Mouse (Mus musculus) hindbrain, embryonic 13.5 days (tissue): ENCODE measurements around the gene Klhl21. TPM values are rescaled to one million over a fixed set of nuclear protein-coding genes. Genes with fewer than 3 reads are reported as not detected.
A peak's percentile ranks its signal among the peaks of the same experiment; 100 is the strongest.

ENCODE experiments used
- ATAC-seq: fragments of 200-750 bp; cut with Nextera tagmentation; 2 replicates; pipeline ENCODE4 v1.8.0; 2017; ENCODE audit warnings: moderate TSS enrichment; ENCODE audit not compliant: low FRiP score
- H3K27ac ChIP-seq: fragments of 300-500 bp; sonication (generic); 2 replicates; pipeline ENCODE4 v1.5.1; 2015; ENCODE audit warnings: inconsistent platforms, mild to moderate bottlenecking, moderate library complexity
- H3K27me3 ChIP-seq: fragments of 300-500 bp; sonication (generic); 2 replicates; pipeline ENCODE4 v1.6.1; 2015; ENCODE audit warnings: mild to moderate bottlenecking, inconsistent platforms
- H3K36me3 ChIP-seq: fragments of 300-500 bp; sonication (generic); 2 replicates; pipeline ENCODE4 v1.6.1; 2015; ENCODE audit warnings: mild to moderate bottlenecking, inconsistent platforms
- H3K4me1 ChIP-seq: fragments of 300-500 bp; sonication (generic); replicated peaks from 2 replicates; pipeline ENCODE4 v1.6.1; 2015; ENCODE audit warnings: inconsistent platforms
- H3K4me2 ChIP-seq: fragments of 300-500 bp; sonication (generic); 2 replicates; pipeline ENCODE4 v1.6.1; 2015; ENCODE audit warnings: inconsistent platforms, mild to moderate bottlenecking, moderate library complexity
- H3K4me3 ChIP-seq: fragments of 300-500 bp; sonication (generic); 2 replicates; pipeline ENCODE4 v1.5.1; 2015; ENCODE audit warnings: mild to moderate bottlenecking, inconsistent platforms
- H3K9ac ChIP-seq: fragments of 300-500 bp; sonication (generic); 2 replicates; pipeline ENCODE4 v1.6.1; 2015; ENCODE audit warnings: mild to moderate bottlenecking, inconsistent platforms
- H3K9me3 ChIP-seq: fragments of 300-500 bp; sonication (generic); 2 replicates; pipeline ENCODE4 v1.6.1; 2016; ENCODE audit warnings: inconsistent platforms
- WGBS: fragments of 180-500 bp; shearing (Covaris S2); methylation state at CpG from one replicate; pipeline ENCODE4 v1.1.7; 2015; 5-methylcytosine and 5-hydroxymethylcytosine counted together
- polyA plus RNA-seq: library from polyadenylated mRNA; unstranded; fragments of >200 nt; fragmentation: Nextera tagmentation; extraction: Ambion mirVana; gene quantifications from 2 replicates; pipeline ENCODE4 v1.2.1, GENCODE M21; 2015

Gene Klhl21
- polyA plus RNA-seq, 1 experiment from 2014 or later: 3.7 TPM

- H3K4me2 ChIP-seq: peak overlapping the region; percentile 58
Measured at GRCm38 (mm10) chr4:151997701-151998100, 10.9 kb upstream of the Klhl21 start.

DNA sequence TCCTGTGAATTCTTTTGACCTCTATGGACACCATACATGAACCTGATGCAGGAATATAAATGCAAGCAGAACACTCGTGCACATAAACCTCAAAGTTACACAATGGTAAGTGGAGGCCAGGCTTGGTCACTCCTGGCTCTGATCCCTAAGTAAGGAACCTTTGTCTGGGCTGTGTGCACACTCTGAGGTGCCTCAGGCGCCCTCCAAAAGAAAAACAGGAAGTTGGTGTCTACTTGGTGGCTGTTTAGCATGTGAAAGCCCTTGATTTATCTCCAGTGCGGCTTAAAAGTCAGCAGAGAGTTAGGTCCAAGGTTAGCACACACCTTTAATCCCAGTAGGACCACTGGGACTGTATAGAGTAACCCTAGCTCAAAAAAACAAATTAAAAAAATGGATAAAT lies 9.1 kb upstream of the Klhl21 start:
- peaks cover 13% of the 10 kb centered on the region for H3K4me1 ChIP-seq
- no peak overlapping the region for H3K4me3 ChIP-seq
- ATAC-seq: no peak
- H3K27me3 ChIP-seq: no peaks in the 10 kb centered on the region
- 58% methylated on average over 3 of the region's 3 CpGs for WGBS
- no peak overlapping the region for H3K9ac ChIP-seq
- no peak overlapping the region for H3K27ac ChIP-seq
- no peaks in the 10 kb centered on the region for H3K36me3 ChIP-seq
- no peak overlapping the region for H3K4me2 ChIP-seq
- no peaks in the 10 kb centered on the region for H3K9me3 ChIP-seq

More at GRCm38 (mm10) chr4:151997701-151998100, 10.9 kb upstream of the Klhl21 start:
- Histone ChIP-seq H3K27me3 (no peaks in the 10 kb centered on the region), H3K36me3 (no peaks in the 10 kb centered on the region), H3K9ac (peak overlapping the region; percentile 89), H3K9me3 (no peaks in the 10 kb centered on the region), H3K27ac (no peak overlapping the region), H3K4me3 (no peak overlapping the region; the same call in 1 of the 2 replicates), H3K4me1 (peaks cover 26% of the 10 kb centered on the region)
- ATAC-seq: no peak
- 83% methylated on average over 3 of the region's 3 CpGs for WGBS

DNA sequence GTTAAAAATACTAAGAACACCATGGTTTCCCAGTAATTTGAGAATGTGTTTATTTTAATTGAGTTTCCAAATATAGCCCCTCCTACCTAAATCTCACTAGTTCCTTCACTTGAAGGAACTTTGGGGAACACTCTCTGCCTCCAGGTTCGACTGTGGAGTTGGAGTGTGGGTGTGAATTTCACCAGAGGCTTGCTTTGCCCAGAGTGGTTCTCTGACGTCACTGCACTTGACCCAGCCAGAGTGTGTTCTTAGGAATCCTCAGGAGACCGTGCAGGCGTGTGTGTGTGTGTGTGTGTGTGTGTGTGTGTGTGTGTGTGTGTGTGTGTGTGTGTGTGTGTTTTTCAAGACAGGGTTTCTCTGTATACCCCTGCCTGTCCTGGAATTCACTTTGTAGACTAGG lies 7.7 kb upstream of the Klhl21 start:
- Histone ChIP-seq H3K4me1 (peaks cover 9% of the 10 kb centered on the region), H3K9me3 (no peaks in the 10 kb centered on the region), H3K27me3 (no peaks in the 10 kb centered on the region), H3K9ac (no peak overlapping the region), H3K27ac (no peak overlapping the region), H3K36me3 (no peaks in the 10 kb centered on the region), H3K4me2 (no peak overlapping the region), H3K4me3 (no peak overlapping the region)
- 70% methylated on average over 4 of the region's 4 CpGs for WGBS
- no peak for ATAC-seq

GRCm38 (mm10) chr4:152001335-152001734 lies 7.3 kb upstream of the Klhl21 start:
- H3K9ac ChIP-seq: no peak overlapping the region
- peaks cover 2% of the 10 kb centered on the region for H3K27me3 ChIP-seq
- no peak for ATAC-seq
- no peaks in the 10 kb centered on the region for H3K9me3 ChIP-seq
- H3K4me1 ChIP-seq: peaks cover 9% of the 10 kb centered on the region
- WGBS: 62% methylated on average over 4 of the region's 4 CpGs
- no peak overlapping the region for H3K4me2 ChIP-seq
- no peak overlapping the region for H3K4me3 ChIP-seq
- H3K36me3 ChIP-seq: no peaks in the 10 kb centered on the region
- H3K27ac ChIP-seq: no peak overlapping the region

DNA sequence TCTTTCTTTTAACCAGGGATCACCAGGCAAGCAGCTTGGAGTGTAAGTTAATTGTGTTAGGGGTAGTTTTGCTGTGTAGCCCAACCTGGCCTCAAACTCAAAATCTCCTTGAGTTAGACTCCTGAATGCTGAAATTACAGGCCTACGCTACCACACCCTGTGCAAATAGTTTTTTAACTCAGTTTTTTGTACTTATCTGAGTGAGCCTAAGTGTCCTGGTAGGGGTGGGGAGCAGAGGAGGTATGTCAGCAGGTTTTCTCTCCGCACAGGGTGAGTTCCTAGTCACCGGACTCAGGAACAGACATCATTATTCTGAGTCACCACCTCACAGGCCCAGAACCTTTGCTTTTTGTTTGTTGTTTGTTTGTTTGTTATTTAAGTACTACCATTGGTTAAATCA lies 6.5 kb upstream of the Klhl21 start:
- no peak overlapping the region for H3K4me3 ChIP-seq
- H3K9me3 ChIP-seq: no peaks in the 10 kb centered on the region
- H3K4me2 ChIP-seq: no peak overlapping the region
- H3K9ac ChIP-seq: no peak overlapping the region
- ATAC-seq: no peak
- 91% methylated on average over 3 of the region's 3 CpGs for WGBS
- H3K27ac ChIP-seq: no peak overlapping the region
- peaks cover 9% of the 10 kb centered on the region for H3K27me3 ChIP-seq
- peaks cover 10% of the 10 kb centered on the region for H3K4me1 ChIP-seq
- H3K36me3 ChIP-seq: no peaks in the 10 kb centered on the region

DNA sequence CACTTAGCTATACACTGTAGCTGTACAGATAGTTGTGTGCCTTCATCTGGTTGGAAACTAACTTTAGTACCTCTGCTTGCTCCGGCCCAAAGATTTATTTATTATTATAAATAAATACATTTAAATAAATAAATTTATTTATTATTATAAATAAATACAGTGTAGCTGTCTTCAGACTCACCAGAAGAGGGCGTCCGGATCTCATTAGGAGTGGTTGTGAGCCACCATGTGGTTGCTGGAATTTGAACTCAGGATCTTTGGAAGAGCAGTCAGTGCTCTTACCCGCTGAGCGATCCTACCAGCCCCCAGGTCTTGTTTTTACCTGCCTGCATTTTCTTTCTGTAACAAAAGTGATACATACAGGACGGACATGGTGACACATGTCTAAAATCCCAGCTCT lies 2.5 kb upstream of the Klhl21 start:
- WGBS: 83% methylated on average over 6 of the region's 6 CpGs
- peaks cover 38% of the 10 kb centered on the region for H3K27me3 ChIP-seq
- no peak overlapping the region for H3K4me2 ChIP-seq
- H3K4me3 ChIP-seq: no peak overlapping the region
- H3K9me3 ChIP-seq: no peaks in the 10 kb centered on the region
- ATAC-seq: no peak
- H3K4me1 ChIP-seq: peaks cover 42% of the 10 kb centered on the region
- no peak overlapping the region for H3K27ac ChIP-seq
- H3K36me3 ChIP-seq: no peaks in the 10 kb centered on the region
- H3K9ac ChIP-seq: no peak overlapping the region

GRCm38 (mm10) chr4:152006812-152007211 lies 1.8 kb upstream of the Klhl21 start:
- 9% methylated on average over 3 of the region's 3 CpGs for WGBS
- H3K27me3 ChIP-seq: peaks cover 45% of the 10 kb centered on the region
- H3K4me1 ChIP-seq: peaks cover 49% of the 10 kb centered on the region
- no peak overlapping the region for H3K4me2 ChIP-seq
- no peak overlapping the region for H3K27ac ChIP-seq
- H3K36me3 ChIP-seq: no peaks in the 10 kb centered on the region
- ATAC-seq: no peak
- H3K9ac ChIP-seq: no peak overlapping the region
- no peaks in the 10 kb centered on the region for H3K9me3 ChIP-seq
- no peak overlapping the region for H3K4me3 ChIP-seq

DNA sequence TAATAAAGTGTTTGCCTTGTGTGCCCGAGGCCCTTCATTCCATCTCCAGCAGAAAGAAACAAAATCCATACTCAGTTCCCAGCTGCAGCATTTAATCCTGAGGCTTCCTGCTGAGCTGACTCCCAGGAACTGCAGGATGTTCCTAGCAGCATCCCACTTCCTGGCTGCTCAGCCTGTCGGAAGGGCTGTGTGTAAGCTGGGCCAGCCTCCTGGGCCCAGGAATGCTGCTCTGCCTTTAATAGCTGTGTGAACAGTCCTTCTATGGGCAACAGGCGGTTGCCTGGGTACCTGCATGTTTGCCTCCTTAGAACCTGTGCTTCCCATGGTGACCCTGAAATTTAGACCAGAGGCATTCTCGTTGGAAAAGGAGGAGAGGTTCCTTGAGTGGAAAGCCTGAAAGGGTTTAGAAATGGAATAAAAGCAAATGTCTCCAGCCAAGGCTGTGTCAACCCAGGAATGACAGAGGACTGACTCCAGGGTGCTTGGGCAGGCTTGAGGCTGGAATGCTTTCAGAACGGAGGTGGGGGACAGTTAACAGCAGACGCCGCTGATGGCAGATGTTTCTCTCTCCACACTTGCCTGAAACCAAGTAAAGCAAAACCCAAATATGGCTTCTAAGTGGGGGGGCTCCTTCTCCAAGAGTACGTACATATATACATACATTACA lies 989 bp upstream of the Klhl21 start:
- Histone ChIP-seq H3K36me3 (0 out of 2 replicates have a peak, but pooled peaks cover 3% of the 10 kb centered on the region), H3K27me3 (peaks cover 47% of the 10 kb centered on the region), H3K4me2 (peak overlapping the region; percentile 97), H3K27ac (peak overlapping the region; percentile 61), H3K9me3 (no peaks in the 10 kb centered on the region), H3K4me1 (peaks cover 50% of the 10 kb centered on the region), H3K9ac (peak overlapping the region; percentile 72), H3K4me3 (peak overlapping the region; percentile 72)
- no peak for ATAC-seq
- 3% methylated on average over 8 of the region's 8 CpGs for WGBS

DNA sequence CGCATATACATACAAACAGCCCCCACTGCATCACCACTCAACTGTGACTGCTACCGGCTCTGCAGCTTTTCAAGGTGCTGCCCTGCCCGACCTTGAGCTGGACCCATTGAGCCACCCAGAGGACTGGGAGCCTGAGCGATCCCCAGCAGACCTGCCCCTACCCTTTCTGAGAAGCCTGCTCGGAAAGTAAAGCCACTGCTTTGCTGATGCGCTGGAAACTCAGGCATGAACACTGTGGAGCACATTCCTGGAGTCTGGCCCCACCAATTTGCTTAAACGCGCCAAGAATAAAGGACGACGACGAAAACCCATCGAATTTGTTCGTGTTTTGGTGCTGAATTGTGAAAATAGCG lies 479 bp upstream of the Klhl21 start:
- peaks cover 47% of the 10 kb centered on the region for H3K27me3 ChIP-seq
- ATAC-seq: no peak
- H3K9ac ChIP-seq: peak overlapping the region; percentile 72

GRCm38 (mm10) chr4:152009076-152010051 lies 761 bp downstream of the Klhl21 start:
- H3K9me3 ChIP-seq: no peaks in the 10 kb centered on the region
- WGBS: under 1% methylated on average over 102 of the region's 115 CpGs
- H3K9ac ChIP-seq: peak overlapping the region; percentile 72
- peak overlapping the region; percentile 84 for H3K27ac ChIP-seq
- H3K27me3 ChIP-seq: peaks cover 50% of the 10 kb centered on the region
- H3K4me3 ChIP-seq: peak overlapping the region; percentile 72
- peaks cover 50% of the 10 kb centered on the region for H3K4me1 ChIP-seq
- H3K36me3 ChIP-seq: peaks cover 10% of the 10 kb centered on the region; the same call in 1 of the 2 replicates
- peak overlapping the region; percentile 97 for H3K4me2 ChIP-seq
- ATAC-seq: peak; percentile 79

More for the DNA sequence above, 479 bp upstream of the Klhl21 start:
- Histone ChIP-seq H3K4me3 (peak overlapping the region; percentile 72), H3K36me3 (0 out of 2 replicates have a peak, but pooled peaks cover 8% of the 10 kb centered on the region), H3K9me3 (no peaks in the 10 kb centered on the region), H3K4me2 (peak overlapping the region; percentile 97), H3K4me1 (peaks cover 50% of the 10 kb centered on the region), H3K27ac (peak overlapping the region; percentile 61)
- WGBS: 1% methylated on average over 14 of the region's 14 CpGs

DNA sequence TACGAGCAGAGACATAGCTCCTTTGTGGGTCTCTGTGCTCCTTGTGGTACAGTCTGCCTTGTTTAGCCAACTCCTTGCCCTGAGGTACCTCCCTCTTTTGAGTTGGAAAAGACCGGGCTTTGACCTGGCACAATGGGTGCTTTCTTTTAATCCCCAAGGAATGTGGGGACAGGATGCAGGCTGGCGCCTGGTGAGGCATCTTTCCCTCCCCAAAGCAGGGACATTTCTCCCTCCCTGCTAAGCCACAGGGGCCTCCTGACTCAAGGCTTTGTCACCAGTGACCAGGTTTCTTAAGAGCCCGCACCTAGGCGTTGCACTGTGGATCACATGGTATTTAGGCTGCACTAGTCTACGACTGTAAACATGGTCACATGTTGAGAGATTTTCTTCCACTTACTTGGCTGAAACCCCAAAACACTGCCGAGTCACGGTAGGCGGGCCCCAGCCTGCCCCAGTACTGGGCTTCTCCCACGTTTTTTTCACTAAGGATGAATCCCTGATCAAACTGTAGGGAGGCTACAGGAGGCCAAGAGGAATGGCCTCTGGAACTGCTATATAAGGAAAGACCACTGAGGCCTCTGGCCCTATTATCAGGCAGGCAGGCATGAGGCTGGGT lies 1.6 kb downstream of the Klhl21 start:
- H3K9ac ChIP-seq: peak overlapping the region; percentile 72
- no peak for ATAC-seq

DNA sequence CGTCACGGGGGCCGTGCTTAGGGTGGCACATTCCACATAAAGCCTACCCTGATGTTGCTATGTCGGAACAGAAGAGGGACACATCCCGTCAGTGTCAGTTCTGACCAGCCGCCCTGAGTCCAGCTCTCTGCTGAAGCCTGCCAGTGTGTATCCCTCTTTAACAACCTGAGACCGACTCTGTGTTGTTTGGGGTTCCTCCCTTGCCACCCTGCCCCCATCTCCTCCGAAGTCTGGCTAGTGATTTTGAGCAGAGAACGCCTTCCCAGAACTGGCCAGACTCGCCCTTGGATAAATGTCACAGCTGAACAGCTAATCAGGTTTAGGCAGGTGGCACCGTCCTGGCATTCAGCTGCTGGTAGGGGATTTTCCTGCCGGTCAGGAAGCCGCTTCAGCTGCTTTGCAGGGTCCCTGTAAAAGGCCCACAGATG lies 2.1 kb downstream of the Klhl21 start:
- peaks cover 50% of the 10 kb centered on the region for H3K27me3 ChIP-seq
- 14% methylated on average over 13 of the region's 13 CpGs for WGBS
- H3K4me1 ChIP-seq: peaks cover 50% of the 10 kb centered on the region
- ATAC-seq: no peak
- H3K9me3 ChIP-seq: no peaks in the 10 kb centered on the region
- no peak overlapping the region for H3K27ac ChIP-seq
- H3K9ac ChIP-seq: peak overlapping the region; percentile 72
- H3K4me3 ChIP-seq: peak overlapping the region; percentile 72
- peak overlapping the region; percentile 97 for H3K4me2 ChIP-seq
- H3K36me3 ChIP-seq: peaks cover 21% of the 10 kb centered on the region

More for the DNA sequence above, 1.6 kb downstream of the Klhl21 start:
- peaks cover 17% of the 10 kb centered on the region for H3K36me3 ChIP-seq
- H3K4me1 ChIP-seq: peaks cover 50% of the 10 kb centered on the region
- H3K27me3 ChIP-seq: peaks cover 50% of the 10 kb centered on the region
- H3K9me3 ChIP-seq: no peaks in the 10 kb centered on the region
- WGBS: 2% methylated on average over 10 of the region's 10 CpGs
- H3K4me2 ChIP-seq: peak overlapping the region; percentile 97
- H3K27ac ChIP-seq: no peak overlapping the region
- H3K4me3 ChIP-seq: peak overlapping the region; percentile 72
